Mouse (Mus musculus) lung, postnatal 0 days (tissue): ENCODE measurements at regions not wholly inside any gene's neighbourhood (a gene's known extent, or its start where the extent isn't known, plus 50 kb on each side); places are given as distances from the start of the nearest gene placed in this dataset.

Experiments
- CTCF ChIP-seq: IDR thresholded peaks from 2 replicates; pipeline ENCODE4 v1.5.1; 2016; ENCODE audit warnings: antibody characterized with exemption, mild to moderate bottlenecking
- EP300 ChIP-seq: IDR thresholded peaks from 2 replicates; pipeline ENCODE4 v1.6.1; 2016; ENCODE audit warnings: antibody characterized with exemption, mild to moderate bottlenecking, control low read depth

- TF ChIP-seq CTCF: no peak
- no peak for TF ChIP-seq EP300
Measured at GRCm38 (mm10) chr5:64527962-64528361, 275.2 kb upstream of the Klf3 start.
